Mouse (Mus musculus) liver, postnatal 0 days (tissue): Measurements from ENCODE around the gene Hsd11b1.

Source experiments
- CTCF ChIP-seq: sonication (generic); IDR thresholded peaks from 2 replicates; pipeline ENCODE4 v1.5.1; 2016; ENCODE audit warnings: antibody characterized with exemption, low read depth
- EP300 ChIP-seq: IDR thresholded peaks from 2 replicates; pipeline ENCODE4 v1.6.1; 2016; ENCODE audit warnings: antibody characterized with exemption, low read depth, mild to moderate bottlenecking

- TF ChIP-seq EP300 (no peak), CTCF (no peak)
Observed at GRCm38 (mm10) chr1:193259559-193259958, 4.3 kb downstream of the Hsd11b1 start.
